Mouse (Mus musculus) stomach, postnatal 0 days (tissue): ENCODE results near the gene P2rx3.

Source experiments
- CTCF ChIP-seq: IDR thresholded peaks from 2 replicates; pipeline ENCODE4 v1.5.1; 2016; ENCODE audit warnings: antibody characterized with exemption, low read depth, mild to moderate bottlenecking, moderate library complexity
- EP300 ChIP-seq: optimal IDR thresholded peaks from 2 replicates; pipeline ENCODE3; 2016; ENCODE audit warnings: antibody characterized with exemption

- no peak for TF ChIP-seq EP300
- no peak for TF ChIP-seq CTCF
Observed at GRCm38 (mm10) chr2:85073751-85074150, 36.5 kb upstream of the P2rx3 start.
